Mouse (Mus musculus) lung, postnatal 0 days (tissue): Measurements from ENCODE around the gene Olfr800.

Experiments used
- CTCF ChIP-seq: IDR thresholded peaks from 2 replicates; pipeline ENCODE4 v1.5.1; 2016; ENCODE audit warnings: antibody characterized with exemption, mild to moderate bottlenecking
- EP300 ChIP-seq: IDR thresholded peaks from 2 replicates; pipeline ENCODE4 v1.6.1; 2016; ENCODE audit warnings: antibody characterized with exemption, mild to moderate bottlenecking, control low read depth

DNA sequence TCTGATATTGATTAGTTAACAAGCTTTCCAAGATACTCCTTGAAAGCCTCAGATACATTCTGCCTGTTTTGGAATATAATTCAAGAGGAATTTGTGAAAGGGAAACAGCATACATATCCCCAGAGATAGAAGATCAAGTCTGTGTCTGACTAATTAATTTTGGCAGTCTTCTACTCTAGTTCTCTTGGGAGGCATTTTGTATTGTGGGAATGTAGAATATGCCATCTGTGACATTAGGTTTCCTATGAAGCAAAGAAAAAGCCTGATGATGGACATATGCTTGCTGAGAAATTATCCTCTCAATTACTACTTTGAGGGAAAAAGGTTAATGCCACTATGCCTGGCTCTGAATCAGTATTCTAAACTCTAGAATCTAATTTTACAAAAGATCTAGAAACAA, 34.2 kb upstream of the Olfr800 start:
- TF ChIP-seq CTCF (no peak), EP300 (no peak)
